Mouse (Mus musculus): ENCODE measurements at regions not wholly inside any gene's neighbourhood (a gene's known extent, or its start where the extent isn't known, plus 50 kb on each side); places are given as distances from the start of the nearest gene placed in this dataset.
A peak's percentile ranks its signal among the peaks of the same experiment; 100 is the strongest.

GRCm38 (mm10) chr15:26469901-26470383 lies 161.1 kb downstream of the March11 start:
- H3K9ac ChIP-seq (replicated peaks): no peak overlapping the region
- no peak overlapping the region for H3K27ac ChIP-seq (replicated peaks)
- no peak overlapping the region for H3K4me3 ChIP-seq
- peak; percentile 85 for ATAC-seq (replicated peaks)
- 7% methylated on average over 8 of the region's 8 CpGs for WGBS
- H3K4me1 ChIP-seq: no peaks in the 10 kb centered on the region
- no peaks in the 10 kb centered on the region for H3K36me3 ChIP-seq
- H3K9me3 ChIP-seq: no peaks in the 10 kb centered on the region
- no peaks in the 10 kb centered on the region for H3K27me3 ChIP-seq
- no peak overlapping the region for H3K4me2 ChIP-seq (replicated peaks)

DNA sequence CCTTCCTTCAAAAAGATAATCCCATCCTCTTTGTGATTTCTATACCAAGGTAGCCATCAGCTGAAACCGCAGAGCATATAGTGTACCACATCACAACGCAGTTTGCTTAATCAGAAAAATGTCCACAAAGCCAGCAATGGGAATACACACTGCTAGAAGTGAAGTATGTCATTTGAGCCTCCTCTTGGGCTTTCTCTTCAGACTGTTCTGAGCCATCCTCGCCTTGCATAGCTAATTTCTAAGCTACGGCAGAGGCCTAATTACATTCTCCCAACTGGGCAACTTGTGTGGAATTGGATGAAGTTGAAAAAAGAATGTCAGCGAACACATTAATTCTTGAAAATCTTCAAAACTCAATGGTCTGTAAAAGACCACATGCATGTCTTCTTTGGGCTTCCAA lies 178.5 kb downstream of the March11 start:
- WGBS: 89% methylated on average over 5 of the region's 5 CpGs
- no peak for ATAC-seq (replicated peaks)
- no peaks in the 10 kb centered on the region for H3K4me1 ChIP-seq
- H3K4me3 ChIP-seq: no peak overlapping the region
- H3K36me3 ChIP-seq: no peaks in the 10 kb centered on the region
- no peaks in the 10 kb centered on the region for H3K9me3 ChIP-seq
- H3K27ac ChIP-seq (replicated peaks): no peak overlapping the region
- H3K4me2 ChIP-seq (replicated peaks): no peak overlapping the region
- no peaks in the 10 kb centered on the region for H3K27me3 ChIP-seq
- no peak overlapping the region for H3K9ac ChIP-seq (replicated peaks)
